Mouse (Mus musculus): Measurements from ENCODE around the gene Etfrf1.
A peak's percentile ranks its signal among the peaks of the same experiment; 100 is the strongest.

Etfrf1 gene

GRCm38 (mm10) chr6:145226296-145226695 is 15.4 kb downstream of the Etfrf1 start:
- DNase-seq (ENCODE audit: low spot score in 2 of 2) = no peak

- DNase-seq (ENCODE audit: low spot score in 2 of 2) = no peak
These were observed 23.5 kb downstream of the Etfrf1 start for GRCm38 (mm10) chr6:145234391-145234790.

- no peak for DNase-seq (ENCODE audit: low spot score in 2 of 2)
These were observed 24.4 kb downstream of the Etfrf1 start for GRCm38 (mm10) chr6:145235367-145235766.

DNA sequence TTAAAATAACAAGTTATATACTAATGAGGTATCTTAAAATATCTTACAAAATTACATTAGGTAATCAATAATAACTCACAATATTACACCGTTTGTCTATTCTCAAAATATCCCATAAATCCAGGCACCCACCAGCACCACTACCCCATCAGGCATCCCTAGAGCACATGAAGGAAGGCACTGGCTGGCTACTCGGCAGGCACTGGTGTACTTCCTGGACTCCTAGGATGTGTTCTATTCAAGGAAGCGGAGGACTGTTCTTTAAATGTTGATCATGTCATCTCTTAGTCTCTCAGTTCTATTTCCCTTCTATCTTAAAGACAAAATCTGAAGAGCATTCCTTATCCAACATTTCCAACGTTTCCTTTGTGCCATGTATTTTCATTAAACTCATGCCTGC is 26.2 kb downstream of the Etfrf1 start:
- no peak for DNase-seq (ENCODE audit: low spot score in 2 of 2)

- DNase-seq (ENCODE audit: low spot score in 2 of 2) = no peak
These were observed 29.4 kb downstream of the Etfrf1 start for GRCm38 (mm10) chr6:145240285-145240684.

DNA sequence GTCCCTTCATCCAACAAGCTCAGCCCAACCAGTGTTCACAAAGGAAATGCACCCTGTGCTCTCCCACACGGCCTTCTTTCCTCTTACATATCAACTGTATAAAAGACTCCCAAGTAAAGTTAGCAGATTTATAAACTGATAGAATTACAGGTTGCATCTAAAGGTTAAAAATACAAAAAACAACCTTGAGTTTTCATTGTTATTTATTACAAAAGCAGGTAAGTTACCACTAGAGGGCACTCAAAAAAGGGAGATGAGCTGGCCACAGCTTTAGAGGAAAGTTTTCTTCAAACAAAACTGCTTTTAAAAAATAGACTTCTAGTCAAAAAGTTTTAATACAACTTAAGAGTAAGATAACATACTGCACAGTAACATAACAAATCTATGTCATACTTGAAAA is 31.6 kb downstream of the Etfrf1 start:
- DNase-seq (ENCODE audit: low spot score in 2 of 2) = no peak

DNA sequence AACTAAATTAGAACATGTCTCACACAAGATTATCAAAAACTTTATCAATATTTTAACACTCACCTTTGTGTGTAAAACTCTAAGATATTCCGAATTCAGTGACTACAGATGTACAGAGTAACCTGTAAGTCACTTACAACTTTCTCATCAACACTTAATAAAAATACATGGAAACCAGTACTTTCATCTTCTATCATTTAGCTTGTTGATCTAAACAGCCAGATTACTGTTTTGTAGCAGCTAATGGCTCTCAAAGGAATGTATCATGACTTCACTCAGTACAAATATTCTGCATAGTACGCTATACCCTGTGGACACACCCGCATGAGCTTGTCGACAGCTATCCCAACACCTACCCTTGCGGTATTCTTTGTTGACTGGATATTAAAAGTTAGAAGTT is 35.9 kb downstream of the Etfrf1 start:
- DNase-seq (ENCODE audit: low spot score in 2 of 2) = no peak

DNA sequence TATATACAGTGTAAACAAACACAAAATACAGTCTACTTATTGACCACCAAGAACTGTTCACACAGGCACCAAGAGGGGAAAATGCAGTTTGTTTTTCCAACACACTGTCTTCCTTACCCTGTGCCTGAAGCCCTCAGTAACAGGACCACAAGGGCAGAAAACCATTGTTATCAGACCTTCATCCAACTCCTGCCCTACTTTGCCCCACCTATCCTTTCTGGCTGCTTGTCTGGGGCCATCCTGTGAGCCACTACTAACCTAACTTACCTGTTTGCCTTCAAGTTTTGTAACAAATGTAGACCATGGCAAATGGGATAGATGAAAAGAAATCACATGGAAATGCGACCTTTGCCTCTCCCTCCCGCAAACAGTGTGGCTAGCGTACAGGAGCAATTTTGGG is 37.0 kb downstream of the Etfrf1 start:
- no peak for DNase-seq (ENCODE audit: low spot score in 2 of 2)

DNA sequence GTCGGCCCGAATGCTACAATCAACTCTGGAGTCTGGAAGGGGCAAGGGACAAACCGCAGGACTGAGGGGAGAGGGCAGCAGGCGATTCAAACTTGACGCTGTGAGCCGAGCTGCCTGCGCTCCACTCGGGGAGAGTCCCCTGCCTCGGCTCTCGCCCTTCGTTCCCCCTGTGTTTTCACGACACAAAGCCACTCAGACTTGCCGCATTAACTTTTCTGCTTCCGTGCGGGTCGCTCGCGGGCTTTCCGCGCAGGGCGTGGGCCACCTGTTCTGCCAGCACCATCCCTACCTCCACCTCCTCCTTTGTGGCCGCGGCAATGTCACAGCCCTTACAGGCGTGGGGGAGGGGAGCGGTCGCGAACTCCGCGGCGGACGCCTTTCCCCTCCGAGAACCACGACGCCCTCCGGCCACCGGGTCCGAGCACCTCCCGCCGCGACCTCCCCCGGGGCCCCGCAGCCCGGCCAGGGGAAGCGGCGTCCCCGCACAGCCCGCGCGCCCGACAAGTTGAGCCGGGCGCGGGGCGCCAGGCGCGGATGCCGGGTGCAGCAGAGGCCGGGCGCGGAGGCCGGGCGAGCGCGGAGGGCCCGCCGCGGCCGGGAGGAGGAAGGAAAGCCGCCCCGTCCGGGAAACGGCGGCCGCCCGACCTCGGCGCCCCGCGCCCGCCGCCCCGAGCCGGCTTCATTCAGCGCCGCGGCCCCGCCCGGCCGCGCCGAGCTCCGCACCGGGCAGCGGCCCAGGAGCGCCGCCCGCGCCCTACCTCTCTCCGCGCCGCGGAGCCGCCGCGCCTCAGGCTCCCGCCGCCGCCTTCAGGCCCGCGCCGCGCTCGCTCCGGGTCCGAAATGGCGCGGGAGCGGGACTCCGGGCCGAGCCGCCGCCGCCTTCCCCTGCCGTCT is 38.6 kb downstream of the Etfrf1 start:
- peak; percentile 16 to 52 for DNase-seq (ENCODE audit: low spot score in 2 of 2)

DNA sequence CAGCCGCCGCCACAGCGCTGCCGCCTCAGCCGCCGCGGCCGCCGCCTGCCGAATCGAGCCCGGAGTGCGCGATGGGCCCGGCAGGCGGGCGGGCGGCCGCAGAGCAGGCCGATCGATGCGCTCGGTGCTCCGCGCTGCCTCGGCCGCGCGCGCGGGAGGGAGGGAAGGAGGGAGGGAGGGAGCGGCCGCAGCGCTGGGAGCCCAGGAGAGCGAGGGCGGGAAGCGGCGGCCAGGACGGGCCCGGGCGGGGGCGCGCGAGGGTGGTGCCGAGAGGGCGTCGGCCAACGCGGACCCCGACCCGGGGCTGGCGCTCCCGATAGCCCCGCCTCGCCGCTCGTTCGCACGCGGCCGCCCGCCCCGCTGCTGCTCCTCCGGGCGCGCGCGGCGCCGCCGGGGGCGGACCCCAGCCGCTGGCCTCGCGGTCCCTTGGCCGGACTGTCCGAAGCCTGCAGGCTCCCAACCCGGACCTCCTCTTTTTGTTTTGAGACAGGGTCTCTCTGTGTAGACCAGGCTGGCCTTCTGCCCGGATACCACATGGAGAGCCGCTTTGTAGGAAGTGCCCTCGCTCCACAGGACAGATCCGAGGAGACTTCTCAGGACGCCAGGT is 39.4 kb downstream of the Etfrf1 start, which contains the start of gene Kras:
Gene Kras, minus strand, starts transcription at position 55 of the 607 bp plus-strand sequence.
- peak; percentile 80 for DNase-seq (ENCODE audit: low spot score in 2 of 2)

DNA sequence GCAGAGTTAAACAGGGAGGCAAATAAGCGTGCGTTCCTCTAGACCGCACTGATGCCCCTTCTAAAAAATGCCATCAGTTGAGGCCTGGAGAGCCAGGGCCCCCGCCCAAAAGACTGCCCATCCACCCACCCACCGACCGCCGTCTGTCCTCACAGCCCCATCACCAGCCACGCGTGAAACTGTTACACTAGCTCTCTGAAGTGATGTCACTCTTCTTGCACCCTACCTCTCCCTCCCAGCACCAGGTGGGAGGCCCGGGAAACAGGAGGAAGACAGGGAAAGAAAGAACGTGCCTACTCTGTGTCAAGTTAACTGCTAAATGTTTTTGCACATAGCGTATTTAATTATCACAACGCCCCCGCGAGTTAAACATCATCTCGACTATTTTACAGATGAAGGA is 39.9 kb downstream of the Etfrf1 start:
- DNase-seq (ENCODE audit: low spot score in 2 of 2) = peak; percentile 63 to 66

DNA sequence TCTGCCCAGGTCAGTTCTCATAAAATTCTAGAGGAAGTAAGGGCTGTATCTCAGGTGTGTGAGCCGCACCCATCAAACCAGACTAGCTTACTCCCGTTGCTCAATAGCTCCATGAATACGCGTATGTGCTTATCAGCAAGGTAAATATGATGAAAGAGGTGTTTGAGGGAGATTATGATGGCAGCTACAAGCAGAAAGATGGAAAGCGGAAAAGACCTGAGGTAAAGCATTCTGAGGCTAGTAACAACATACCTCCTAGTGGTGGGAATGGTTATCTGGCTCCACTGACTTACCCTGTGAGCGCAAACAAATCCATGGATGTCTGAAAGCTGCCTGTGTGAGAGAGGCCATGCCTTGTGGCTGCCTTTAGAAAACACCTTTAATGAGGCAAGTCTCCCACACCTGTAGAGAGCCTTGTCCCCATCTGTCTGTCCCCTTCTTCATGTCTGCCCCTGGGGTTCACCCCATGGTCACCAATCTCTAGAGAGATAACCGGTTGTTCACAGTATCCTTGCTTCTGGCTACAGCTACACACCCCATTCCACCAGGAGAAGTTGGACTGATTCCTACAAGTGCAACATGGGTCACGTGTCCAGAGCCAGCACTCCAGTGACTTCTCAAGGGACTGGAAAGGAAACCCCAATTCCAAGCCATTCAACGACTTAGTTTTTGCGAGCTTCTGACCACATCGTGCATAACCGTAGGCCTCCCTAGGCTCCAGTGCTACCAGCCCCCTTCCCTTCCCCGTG is 45.2 kb downstream of the Etfrf1 start:
- DNase-seq (ENCODE audit: low spot score in 2 of 2) = no peak

DNA sequence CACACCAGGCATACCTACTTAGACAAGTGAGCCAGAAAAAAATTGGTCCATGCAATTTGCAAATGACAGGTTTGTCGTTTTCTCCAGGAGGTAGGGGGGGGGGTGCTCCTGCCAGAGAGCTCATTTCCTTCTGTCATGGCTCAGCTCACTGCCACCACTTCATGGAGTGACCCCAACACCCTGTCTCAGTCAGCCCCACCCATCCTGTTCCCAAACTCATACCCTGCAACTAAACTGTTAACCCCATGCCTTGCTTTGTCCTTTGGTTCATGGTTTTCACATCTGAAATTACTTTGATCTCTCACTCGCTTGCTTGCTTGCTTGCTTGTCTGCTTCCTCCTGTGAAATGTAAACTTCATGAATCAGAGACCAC is 45.8 kb downstream of the Etfrf1 start:
- DNase-seq (ENCODE audit: low spot score in 2 of 2) = no peak

DNA sequence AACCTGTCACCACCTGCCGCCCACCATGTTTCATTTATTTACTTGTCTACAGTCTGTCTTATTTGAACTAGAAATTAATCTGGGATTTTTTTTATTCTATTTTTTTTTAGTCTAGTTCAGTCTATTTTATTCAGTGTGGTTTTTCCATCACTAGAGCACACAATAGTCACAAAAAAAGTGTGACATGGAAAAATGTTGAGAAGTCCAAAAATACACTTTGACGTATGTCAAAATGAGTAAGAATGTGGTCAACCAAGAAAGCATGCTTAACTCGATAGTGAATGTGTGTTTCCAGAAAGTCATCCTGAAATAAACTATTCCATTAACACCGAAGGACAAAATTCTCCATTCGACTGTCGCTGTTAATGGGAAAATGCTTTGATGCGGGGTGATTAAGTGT is 51.4 kb downstream of the Etfrf1 start:
- no peak for DNase-seq (ENCODE audit: low spot score in 2 of 2)

Data from right cerebral cortex, adult 2 months (tissue).